Comparison of ENCODE assay signal across 21 mouse cellular contexts in genomic region chr1:39259668-39260067, GRCm38 (mm10).
A peak's percentile ranks its signal among the peaks of the same experiment; 100 is the strongest.
DNase-seq lines count a peak whose midpoint lies in the region; ATAC-seq and TF ChIP-seq lines count a peak whose summit lies in the region.
"Had no signal": no experiment of that assay in that cellular context is flagged by ENCODE, and none has a peak within 500 bp of the region (broad histone marks: within the 10 kb centered on the region; RNA-seq: fewer than 3 reads in every experiment).

No protein-coding gene starts in this region.

- whole genome bisulfite sequencing in kidney, adult 2 months: 46% methylated on average over 3 of the region's 3 CpGs
- 72% methylated on average over 3 of the region's 3 CpGs for WGBS in kidney, embryonic 15.5 days
- 32% methylated on average over 3 of the region's 3 CpGs for WGBS in limb, embryonic 14.5 days
- WGBS in limb, embryonic 10.5 days: 66% methylated on average over 3 of the region's 3 CpGs
- 25% methylated on average over 3 of the region's 3 CpGs for WGBS in intestine, postnatal 0 days

- H3K36me3 ChIP-seq in kidney, adult 2 months (ENCODE audit: control insufficient read depth, insufficient read depth, low read length): no peaks in the 10 kb centered on the region
- no peaks in the 10 kb centered on the region for H3K36me3 ChIP-seq in kidney, embryonic 15.5 days
- no peaks in the 10 kb centered on the region for H3K36me3 ChIP-seq in limb, embryonic 14.5 days (ENCODE audit: control insufficient read depth, insufficient read depth, low read length)
- H3K36me3 ChIP-seq in limb, embryonic 10.5 days: no peaks in the 10 kb centered on the region
- no peaks in the 10 kb centered on the region; the same call in 1 of the 2 replicates for H3K36me3 ChIP-seq in intestine, postnatal 0 days (ENCODE audit: control insufficient read depth, insufficient read depth)
- H3K36me3 ChIP-seq: forebrain, embryonic 10.5 days; hindbrain, embryonic 12.5 days; hindbrain, embryonic 15.5 days had no signal

- H3K27ac ChIP-seq in kidney, adult 2 months (ENCODE audit: insufficient read depth, low read depth, low read length): no peak overlapping the region
- no peak overlapping the region for H3K27ac ChIP-seq in kidney, embryonic 15.5 days
- H3K27ac ChIP-seq in limb, embryonic 14.5 days (replicated peaks; ENCODE audit: low read depth, low read length): no peak overlapping the region
- H3K27ac ChIP-seq in limb, embryonic 10.5 days: no peak overlapping the region
- H3K27ac ChIP-seq in intestine, postnatal 0 days (ENCODE audit: low read depth, low read length): peak overlapping the region; percentile 50
- H3K27ac ChIP-seq: forebrain, embryonic 10.5 days; forebrain, embryonic 13.5 days; gastrocnemius, adult 2 months; hindbrain, embryonic 12.5 days; hindbrain, embryonic 15.5 days had no signal

- peak; percentile 42 for DNase-seq in kidney, adult 2 months
- peak; percentile 12 for DNase-seq in limb, embryonic 14.5 days (ENCODE audit: low spot score)
- DNase-seq in limb, embryonic 10.5 days (ENCODE audit: low spot score): no peak
- DNase-seq in MN1 (ENCODE audit: low spot score): no peak
- DNase-seq in thymus, postnatal 0 days (ENCODE audit: low spot score): no peak
- DNase-seq: adrenal gland, adult 8-10 months; adrenal gland, postnatal 25 days; cerebellum, adult 18-20 months; cerebellum, adult 9-10 months; cerebellum, postnatal 14 days; gastrocnemius, postnatal 14 days; heart, adult 11 months had no signal

- H3K4me3 ChIP-seq in kidney, adult 2 months (ENCODE audit: insufficient read depth, low read depth, low read length): no peak overlapping the region
- no peak overlapping the region for H3K4me3 ChIP-seq in kidney, embryonic 15.5 days (replicated peaks)
- no peak overlapping the region for H3K4me3 ChIP-seq in limb, embryonic 14.5 days (replicated peaks; ENCODE audit: low read length)
- no peak overlapping the region for H3K4me3 ChIP-seq in limb, embryonic 10.5 days
- no peak overlapping the region for H3K4me3 ChIP-seq in intestine, postnatal 0 days (ENCODE audit: low read depth, low read length)
- H3K4me3 ChIP-seq: forebrain, embryonic 10.5 days; forebrain, embryonic 13.5 days; gastrocnemius, adult 2 months; hindbrain, embryonic 12.5 days; hindbrain, embryonic 15.5 days had no signal

- no peak for TF ChIP-seq CTCF in kidney, adult 2 months (conservative IDR thresholded peaks at IDR 0.05; ENCODE audit: insufficient read depth, insufficient read length, low read depth, low read length)
- TF ChIP-seq CTCF in intestine, postnatal 0 days (IDR thresholded peaks at IDR 0.05; ENCODE audit: low read depth): no peak

- no peak overlapping the region for H3K9ac ChIP-seq in kidney, embryonic 15.5 days
- H3K9ac ChIP-seq in limb, embryonic 14.5 days (ENCODE audit: low read depth, low read length, severe bottlenecking): no peak overlapping the region
- no peak overlapping the region for H3K9ac ChIP-seq in intestine, postnatal 0 days (ENCODE audit: low read depth, low read length)
- H3K9ac ChIP-seq: forebrain, embryonic 13.5 days; hindbrain, embryonic 12.5 days; hindbrain, embryonic 15.5 days had no signal

- H3K9me3 ChIP-seq in kidney, embryonic 15.5 days (replicated peaks): no peaks in the 10 kb centered on the region
- peaks cover 5% of the 10 kb centered on the region; the same call in 1 of the 2 replicates for H3K9me3 ChIP-seq in limb, embryonic 14.5 days (ENCODE audit: control insufficient read depth, low read length)
- H3K9me3 ChIP-seq in limb, embryonic 10.5 days (replicated peaks): no peaks in the 10 kb centered on the region
- H3K9me3 ChIP-seq in intestine, postnatal 0 days (ENCODE audit: control insufficient read depth): no peaks in the 10 kb centered on the region
- H3K9me3 ChIP-seq: forebrain, embryonic 13.5 days; hindbrain, embryonic 12.5 days; hindbrain, embryonic 15.5 days had no signal

- H3K27me3 ChIP-seq in kidney, adult 2 months (replicated peaks; ENCODE audit: control insufficient read depth, insufficient read depth, low read length): no peaks in the 10 kb centered on the region
- no peaks in the 10 kb centered on the region for H3K27me3 ChIP-seq in kidney, embryonic 15.5 days
- no peaks in the 10 kb centered on the region for H3K27me3 ChIP-seq in limb, embryonic 14.5 days (ENCODE audit: control insufficient read depth, insufficient read depth, low read length)
- H3K27me3 ChIP-seq in limb, embryonic 10.5 days (ENCODE audit: low read depth, poor library complexity, severe bottlenecking): no peaks in the 10 kb centered on the region
- no peaks in the 10 kb centered on the region for H3K27me3 ChIP-seq in intestine, postnatal 0 days (replicated peaks; ENCODE audit: control insufficient read depth, insufficient read depth, low read length)
- H3K27me3 ChIP-seq: forebrain, embryonic 13.5 days; hindbrain, embryonic 12.5 days; hindbrain, embryonic 15.5 days had no signal

- H3K4me2 ChIP-seq in kidney, embryonic 15.5 days: no peak overlapping the region
- H3K4me2 ChIP-seq in limb, embryonic 14.5 days (replicated peaks; ENCODE audit: low read depth, low read length, severe bottlenecking): no peak overlapping the region
- no peak overlapping the region for H3K4me2 ChIP-seq in intestine, postnatal 0 days (replicated peaks; ENCODE audit: low read depth)
- H3K4me2 ChIP-seq: forebrain, embryonic 13.5 days; heart, embryonic 11.5 days; hindbrain, embryonic 12.5 days; hindbrain, embryonic 15.5 days had no signal

- peaks cover 8% of the 10 kb centered on the region for H3K4me1 ChIP-seq in kidney, adult 2 months (ENCODE audit: control insufficient read depth, insufficient read depth, low read length)
- no peaks in the 10 kb centered on the region for H3K4me1 ChIP-seq in kidney, embryonic 15.5 days
- no peaks in the 10 kb centered on the region; the same call in 1 of the 2 replicates for H3K4me1 ChIP-seq in limb, embryonic 14.5 days (ENCODE audit: control insufficient read depth, insufficient read depth, low read length)
- H3K4me1 ChIP-seq in limb, embryonic 10.5 days: no peaks in the 10 kb centered on the region
- H3K4me1 ChIP-seq in intestine, postnatal 0 days (replicated peaks; ENCODE audit: control insufficient read depth, insufficient read depth, low read length): no peaks in the 10 kb centered on the region
- H3K4me1 ChIP-seq: forebrain, embryonic 10.5 days; forebrain, embryonic 13.5 days; hindbrain, embryonic 12.5 days; hindbrain, embryonic 15.5 days had no signal

- ATAC-seq in kidney, embryonic 15.5 days (replicated peaks; ENCODE audit: low FRiP score): no peak
- ATAC-seq in limb, embryonic 14.5 days (ENCODE audit: low FRiP score, low read depth): no peak
- ATAC-seq in intestine, postnatal 0 days: peak; percentile 77
- ATAC-seq: forebrain, embryonic 13.5 days; forebrain, embryonic 16.5 days had no signal

- no peak for TF ChIP-seq POLR2A in kidney, adult 2 months (IDR thresholded peaks at IDR 0.05; ENCODE audit: low read depth, low read length)
- no peak for TF ChIP-seq POLR2A in limb, embryonic 14.5 days (IDR thresholded peaks at IDR 0.05; ENCODE audit: borderline replicate concordance, extremely low read depth, insufficient read depth, insufficient read length)

Comparison
In these comparisons a context has a peak if more than half of its experiments do, and no peak if none do; other contexts are left out.
1. DNase-seq: peak in kidney, adult 2 months (single experiment) and limb, embryonic 14.5 days (single experiment); none in limb, embryonic 10.5 days (single experiment), MN1 (single experiment) and thymus, postnatal 0 days (single experiment).